Mouse (Mus musculus) C2C12 (cell line): ENCODE measurements around the gene Med18. TPM values are rescaled to one million over a fixed set of nuclear protein-coding genes. Genes with fewer than 3 reads are reported as not detected.

Experiments used
- H3K27me3 ChIP-seq: one replicate; pipeline ENCODE4 v1.6.1; 2011; ENCODE audit not compliant: control insufficient read depth, insufficient read depth, insufficient read length
- H3K36me3 ChIP-seq: one replicate; pipeline ENCODE4 v1.6.1; 2011; ENCODE audit not compliant: control insufficient read depth, insufficient read depth
- H3K4me3 ChIP-seq: one replicate; pipeline ENCODE4 v1.5.1; 2011; ENCODE audit warnings: mild to moderate bottlenecking, control low read depth; ENCODE audit not compliant: poor library complexity, insufficient read depth, severe bottlenecking
- H3K79me2 ChIP-seq: one replicate; pipeline ENCODE4 v1.6.1; 2011; ENCODE audit not compliant: control insufficient read depth, insufficient read depth
- H3K79me3 ChIP-seq: one replicate; pipeline ENCODE4 v1.6.1; 2011; ENCODE audit warnings: low read depth, control low read depth
- H3ac ChIP-seq: one replicate; pipeline ENCODE3; 2011; ENCODE audit warnings: low read depth; ENCODE audit not compliant: control insufficient read depth, insufficient read length
- CEBPB ChIP-seq: IDR thresholded peaks from one replicate; pipeline ENCODE4 v1.6.1; 2011; ENCODE audit warnings: low read depth, mild to moderate bottlenecking, control low read depth, moderate library complexity
- CTCF ChIP-seq: IDR thresholded peaks from one replicate; pipeline ENCODE4 v1.5.1; 2011; ENCODE audit not compliant: control insufficient read depth, insufficient read depth, insufficient read length
- FOSL1 ChIP-seq: IDR thresholded peaks from one replicate; pipeline ENCODE4 v1.8.0; 2011; ENCODE audit warnings: mild to moderate bottlenecking, low read length; ENCODE audit not compliant: poor library complexity, insufficient read depth, severe bottlenecking
- MAX ChIP-seq: IDR thresholded peaks from one replicate; pipeline ENCODE4 v1.6.1; 2011; ENCODE audit warnings: mild to moderate bottlenecking, control low read depth
- MYOD1 ChIP-seq: IDR thresholded peaks from one replicate; pipeline ENCODE4 v1.6.1; 2011; ENCODE audit warnings: low read depth; ENCODE audit not compliant: control insufficient read depth, insufficient read length
- MYOG ChIP-seq: IDR thresholded peaks from one replicate; pipeline ENCODE4 v1.6.1; 2011; ENCODE audit not compliant: control insufficient read depth, insufficient read length; ENCODE audit errors: extremely low read depth
- USF1 ChIP-seq: IDR thresholded peaks from one replicate; pipeline ENCODE4 v1.6.1; 2011; ENCODE audit warnings: low read depth, mild to moderate bottlenecking, control low read depth, moderate library complexity
- long read RNA-seq, 2 experiments: library from polyadenylated mRNA; unstranded; transcript quantifications; one replicate each; pipeline ENCODE4 v2.0.0; 2019 to 2020
- polyA plus RNA-seq: library from polyadenylated mRNA; unstranded; fragments of >200 nt; fragmentation: generic; extraction: Trizol; gene quantifications from one replicate; pipeline ENCODE4 v1.2.1, GENCODE M21; 2012; ENCODE audit warnings: missing spikeins

Med18 gene
- polyA plus RNA-seq = 13.4 TPM
- long read RNA-seq, experiment 1, transcript Med18-201 (3 exons, 1,675 nt) = major isoform, 15 of 17 reads
- long read RNA-seq, experiment 1, partial matches to known transcripts = 0 of 17 reads
- long read RNA-seq, experiment 1, other reads (novel, unspliced or antisense) = 2 of 17 reads
- long read RNA-seq, experiment 2, transcript Med18-201 (3 exons, 1,675 nt) = major isoform, 77 of 79 reads
- long read RNA-seq, experiment 2, partial matches to known transcripts = 0 of 79 reads
- long read RNA-seq, experiment 2, other reads (novel, unspliced or antisense) = 1 of 79 reads

DNA sequence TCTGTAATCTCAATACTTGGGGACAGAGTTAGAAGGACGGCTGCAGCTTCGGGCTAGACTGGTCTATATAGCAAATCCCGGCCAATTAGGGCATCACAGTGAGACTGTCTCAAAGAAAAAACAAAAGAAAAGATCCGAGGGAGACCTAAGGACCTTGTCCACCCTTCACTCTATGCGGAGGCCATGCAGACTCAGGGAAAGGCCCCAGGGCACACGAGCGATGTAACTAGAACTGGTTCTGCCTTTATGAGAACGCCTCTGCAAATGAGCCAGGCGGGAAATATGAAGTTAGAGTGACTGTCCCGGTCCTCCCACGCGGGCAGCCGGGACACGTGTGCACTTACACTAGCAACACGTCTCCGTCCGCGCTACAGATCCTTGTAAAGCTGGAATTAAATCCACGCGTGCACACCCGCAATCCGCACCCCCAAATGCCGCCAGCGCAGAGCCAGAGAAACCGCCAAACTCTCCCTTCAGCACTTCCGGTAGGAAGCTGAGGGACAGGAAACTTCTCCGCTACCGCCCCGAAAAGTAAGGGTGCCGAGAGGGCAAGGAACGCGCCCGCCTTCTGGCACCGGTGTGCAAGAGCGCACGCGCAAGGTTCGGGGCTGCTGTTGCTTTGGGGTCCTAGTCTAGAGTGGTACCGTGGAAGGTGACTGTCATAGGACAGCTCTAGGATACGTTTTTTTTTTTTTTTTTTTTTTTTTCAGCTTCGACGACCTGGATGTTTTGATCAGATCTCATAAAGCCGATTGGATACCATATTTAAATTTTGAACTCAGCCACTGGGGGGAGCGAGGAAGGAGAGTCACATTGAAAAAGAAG lies at the start of gene Med18:
Gene Med18, minus strand, starts transcription at position 492 of the 825 bp plus-strand sequence.
- peaks cover 36% of the 10 kb centered on the region for H3K79me3 ChIP-seq
- peak within 1 kb of the TSS; percentile 92 for H3ac ChIP-seq
- H3K4me3 ChIP-seq = peak within 1 kb of the TSS; percentile 85
- peaks cover 36% of the 10 kb centered on the region for H3K36me3 ChIP-seq
- TF ChIP-seq FOSL1 (no peak), CTCF (no peak), MYOG (no peak), MAX (peak; percentile 58)
- H3K79me2 ChIP-seq = peaks cover 51% of the 10 kb centered on the region
- H3K27me3 ChIP-seq = no peaks in the 10 kb centered on the region

DNA sequence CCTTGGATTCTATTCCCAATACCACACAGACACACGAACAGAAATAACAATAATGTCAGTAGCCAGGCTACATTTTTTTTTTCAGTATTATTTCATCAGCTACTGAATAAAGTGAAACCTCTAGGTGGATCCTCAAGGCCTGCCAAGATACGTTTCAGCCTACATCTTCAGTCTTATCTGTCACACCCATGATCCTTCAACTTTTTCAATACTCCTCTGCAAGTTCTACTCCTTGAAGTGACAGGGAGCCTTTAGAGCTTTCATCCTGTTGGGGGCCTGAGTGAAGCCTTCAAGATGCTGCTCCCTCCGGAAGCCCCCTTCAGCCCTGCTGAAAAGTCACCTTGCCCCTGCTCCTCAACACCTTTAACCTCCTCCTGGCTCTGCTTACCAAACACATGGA lies 48.4 kb upstream of the Med18 start:
- H3K4me3 ChIP-seq = no peak overlapping the region
- H3K79me2 ChIP-seq = peaks cover 31% of the 10 kb centered on the region
- H3ac ChIP-seq = no peak overlapping the region
- no peaks in the 10 kb centered on the region for H3K36me3 ChIP-seq
- no peaks in the 10 kb centered on the region for H3K27me3 ChIP-seq
- TF ChIP-seq CEBPB (no peak), USF1 (no peak), MYOD1 (no peak), FOSL1 (no peak), CTCF (no peak), MAX (no peak), MYOG (no peak)
- H3K79me3 ChIP-seq = peaks cover 24% of the 10 kb centered on the region

DNA sequence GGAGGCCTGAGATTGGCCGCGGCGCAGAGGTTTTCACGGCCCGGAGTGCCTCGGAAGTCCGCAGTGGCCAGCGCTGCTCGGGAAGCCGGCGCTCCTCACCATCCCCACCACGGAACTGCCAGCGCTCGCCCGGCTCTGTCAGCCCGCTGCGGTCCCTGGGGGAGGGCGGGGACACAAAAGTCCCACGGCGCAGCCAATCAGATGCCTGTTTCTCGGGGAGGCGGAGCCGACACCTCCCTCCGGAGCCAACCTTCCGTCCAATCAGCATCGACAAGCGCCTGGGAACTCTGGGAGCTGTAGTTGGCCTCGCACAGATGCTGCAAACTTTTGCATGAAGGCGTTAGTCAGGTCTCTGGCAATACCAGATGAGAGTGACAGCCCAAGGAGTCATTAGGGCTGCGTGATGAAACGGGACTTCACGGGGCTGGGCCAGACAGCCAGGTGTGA lies 46.7 kb upstream of the Med18 start, which contains the start of gene Sesn2:
Gene Sesn2, minus strand, starts transcription at position 150 of the 447 bp plus-strand sequence.
- peak within 1 kb of the TSS; percentile 99 for H3ac ChIP-seq

DNA sequence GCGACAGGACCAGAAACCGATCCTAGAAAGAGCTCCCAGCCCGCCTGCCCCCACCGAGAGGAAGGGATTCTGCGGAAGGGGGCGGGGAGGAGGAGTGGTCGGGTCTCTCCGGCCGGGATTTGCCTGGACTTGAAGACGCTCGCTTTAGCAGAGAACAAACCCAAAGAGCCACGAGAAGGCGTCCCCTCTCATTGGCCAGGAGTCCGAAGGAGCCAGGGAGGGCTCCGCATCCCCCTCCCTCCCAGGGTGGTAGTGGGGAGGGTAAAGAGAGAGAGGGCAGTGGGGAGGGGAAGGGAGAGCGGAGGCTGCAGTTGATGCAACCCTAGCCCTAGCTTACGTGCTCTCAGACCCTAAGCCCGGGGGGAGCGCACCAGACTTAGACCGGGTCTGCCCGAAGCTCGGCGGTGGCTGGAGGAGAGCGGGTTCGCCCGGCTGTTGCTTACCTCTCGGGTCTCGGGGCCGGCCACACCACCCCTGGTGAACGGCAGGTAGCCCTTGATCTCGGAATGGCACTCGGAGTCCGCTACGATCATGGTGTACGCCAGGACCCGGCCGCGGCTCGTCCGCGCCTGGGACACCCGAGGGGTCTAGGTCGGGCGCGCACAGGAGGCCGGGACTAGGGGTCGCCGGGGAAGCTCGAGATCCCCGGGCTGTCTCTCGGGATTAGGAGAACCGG lies 46.0 kb upstream of the Med18 start:
- Histone ChIP-seq H3K79me2 (peaks cover 55% of the 10 kb centered on the region), H3K27me3 (no peaks in the 10 kb centered on the region), H3K4me3 (peak overlapping the region; percentile 79), H3K79me3 (peaks cover 47% of the 10 kb centered on the region), H3K36me3 (no peaks in the 10 kb centered on the region), H3ac (peak overlapping the region; percentile 99)
- TF ChIP-seq CTCF (no peak), USF1 (no peak), MAX (peak; percentile 31), MYOG (no peak)

More for the DNA sequence above, 46.7 kb upstream of the Med18 start, which contains the start of gene Sesn2:
- Histone ChIP-seq H3K79me3 (peaks cover 41% of the 10 kb centered on the region), H3K36me3 (no peaks in the 10 kb centered on the region), H3K27me3 (no peaks in the 10 kb centered on the region), H3K79me2 (peaks cover 48% of the 10 kb centered on the region), H3K4me3 (peak within 1 kb of the TSS; percentile 79)
- TF ChIP-seq CEBPB = no peak
- TF ChIP-seq MYOG = no peak
- no peak for TF ChIP-seq FOSL1
- no peak for TF ChIP-seq MAX
- no peak for TF ChIP-seq MYOD1
- no peak for TF ChIP-seq CTCF
- no peak for TF ChIP-seq USF1

DNA sequence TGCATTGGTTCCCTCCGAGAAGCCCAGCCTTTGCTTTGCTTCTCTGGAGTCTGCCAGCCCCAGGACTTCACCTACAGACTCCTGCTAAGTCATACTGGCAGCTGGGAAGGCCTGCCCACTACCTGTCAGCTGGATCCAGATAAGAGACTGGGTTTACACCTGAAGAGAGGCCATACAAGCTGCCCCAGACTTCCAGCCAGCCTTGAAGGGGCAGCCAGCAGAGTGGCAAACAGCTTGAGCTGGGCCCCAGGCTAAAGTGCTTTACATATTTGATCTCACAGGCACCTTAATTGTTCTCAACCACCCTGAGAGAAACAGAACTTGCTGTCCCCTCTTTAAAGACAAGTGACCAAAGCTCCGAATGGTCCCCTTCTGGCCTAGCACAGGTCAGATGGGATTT lies 43.5 kb upstream of the Med18 start:
- TF ChIP-seq MYOD1 (no peak), CTCF (no peak), CEBPB (no peak), USF1 (no peak), FOSL1 (no peak), MYOG (no peak), MAX (no peak)
- Histone ChIP-seq H3K36me3 (peaks cover 7% of the 10 kb centered on the region), H3K79me3 (peaks cover 69% of the 10 kb centered on the region), H3ac (no peak overlapping the region), H3K27me3 (no peaks in the 10 kb centered on the region), H3K4me3 (no peak overlapping the region), H3K79me2 (peaks cover 79% of the 10 kb centered on the region)

DNA sequence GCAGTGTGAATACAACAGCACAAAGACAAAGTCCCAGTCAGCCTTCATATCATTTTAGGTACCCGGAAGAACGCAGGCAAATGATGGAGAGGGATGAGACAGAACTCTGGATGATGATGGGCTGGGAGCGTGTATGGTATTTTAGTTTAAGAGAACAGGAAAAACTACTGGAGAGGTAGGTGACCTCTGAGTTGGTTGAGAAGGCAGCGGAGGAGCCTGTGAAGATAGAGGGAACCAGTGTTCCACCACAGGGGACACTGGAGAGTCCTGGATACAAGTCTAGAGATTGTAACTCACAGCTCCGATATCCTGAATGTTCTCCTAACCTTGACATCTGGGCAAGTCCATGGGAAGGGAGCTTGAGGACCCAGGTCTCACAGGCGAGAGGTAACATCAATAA lies 42.5 kb upstream of the Med18 start:
- H3K79me3 ChIP-seq = peaks cover 69% of the 10 kb centered on the region
- peaks cover 79% of the 10 kb centered on the region for H3K79me2 ChIP-seq
- no peak overlapping the region for H3K4me3 ChIP-seq
- H3ac ChIP-seq = no peak overlapping the region
- H3K36me3 ChIP-seq = peaks cover 8% of the 10 kb centered on the region
- H3K27me3 ChIP-seq = no peaks in the 10 kb centered on the region
- TF ChIP-seq CTCF (no peak), MYOD1 (no peak), USF1 (no peak), MYOG (no peak), FOSL1 (no peak), CEBPB (no peak)
